Mouse (Mus musculus): ENCODE data around the gene Egfl7. TPM values are rescaled to one million over a fixed set of nuclear protein-coding genes. Genes with fewer than 3 reads are reported as not detected.

The Egfl7 gene
- polyA plus RNA-seq, 1 experiment from 2014 or later: 77.4 TPM

- no peaks in the 10 kb centered on the region for H3K9me3 ChIP-seq
- 0 out of 2 replicates have a peak, but pooled peaks have one; percentile 57 for ATAC-seq (ENCODE audit: insufficient number of reproducible peaks, insufficient read depth, low FRiP score, low TSS enrichment, low read depth)
- no peaks in the 10 kb centered on the region for H3K27me3 ChIP-seq
- H3K27ac ChIP-seq: peak overlapping the region; percentile 58
- WGBS: 29% methylated on average over 2 of the region's 2 CpGs
- no peaks in the 10 kb centered on the region for H3K36me3 ChIP-seq
- H3K9ac ChIP-seq (replicated peaks): no peak overlapping the region
- H3K4me1 ChIP-seq (replicated peaks): peaks cover 14% of the 10 kb centered on the region
- no peak overlapping the region for H3K4me3 ChIP-seq (replicated peaks)
- no peak overlapping the region for H3K4me2 ChIP-seq
These were observed 32.3 kb upstream of the Egfl7 start for GRCm38 (mm10) chr2:26547481-26547880.

- H3K4me3 ChIP-seq (replicated peaks): no peak overlapping the region
- no peaks in the 10 kb centered on the region for H3K36me3 ChIP-seq
- no peak for ATAC-seq (ENCODE audit: insufficient number of reproducible peaks, insufficient read depth, low FRiP score, low TSS enrichment, low read depth)
- H3K27me3 ChIP-seq: no peaks in the 10 kb centered on the region
- no peak overlapping the region for H3K4me2 ChIP-seq
- 85% methylated on average over 10 of the region's 10 CpGs for WGBS
- peaks cover 14% of the 10 kb centered on the region for H3K4me1 ChIP-seq (replicated peaks)
- no peak overlapping the region for H3K27ac ChIP-seq
- no peak overlapping the region for H3K9ac ChIP-seq (replicated peaks)
- no peaks in the 10 kb centered on the region for H3K9me3 ChIP-seq
These were observed 30.0 kb upstream of the Egfl7 start for GRCm38 (mm10) chr2:26549801-26550200.

- 71% methylated on average over 3 of the region's 3 CpGs for whole genome bisulfite sequencing
- H3K36me3 ChIP-seq: no peaks in the 10 kb centered on the region
- 0 out of 2 replicates have a peak overlapping the region, but pooled peaks have one; percentile 1 for H3K27ac ChIP-seq
- no peak overlapping the region for H3K9ac ChIP-seq (replicated peaks)
- H3K4me1 ChIP-seq (replicated peaks): peaks cover 14% of the 10 kb centered on the region
- H3K27me3 ChIP-seq: no peaks in the 10 kb centered on the region
- no peak overlapping the region for H3K4me3 ChIP-seq (replicated peaks)
- no peak overlapping the region for H3K4me2 ChIP-seq
- no peak for ATAC-seq (ENCODE audit: insufficient number of reproducible peaks, insufficient read depth, low FRiP score, low TSS enrichment, low read depth)
- H3K9me3 ChIP-seq: no peaks in the 10 kb centered on the region
These were observed 29.6 kb upstream of the Egfl7 start for GRCm38 (mm10) chr2:26550205-26550604.

- no peak for ATAC-seq (ENCODE audit: insufficient number of reproducible peaks, insufficient read depth, low FRiP score, low TSS enrichment, low read depth)
- Histone ChIP-seq H3K9me3 (no peaks in the 10 kb centered on the region), H3K27me3 (no peaks in the 10 kb centered on the region), H3K9ac (replicated peaks) (no peak overlapping the region), H3K36me3 (no peaks in the 10 kb centered on the region), H3K4me1 (replicated peaks) (peaks cover 14% of the 10 kb centered on the region), H3K4me3 (replicated peaks) (no peak overlapping the region), H3K27ac (peak overlapping the region; percentile 1; the same call in 1 of the 2 replicates), H3K4me2 (no peak overlapping the region)
- WGBS: 91% methylated on average over 3 of the region's 3 CpGs
These were observed 29.0 kb upstream of the Egfl7 start for GRCm38 (mm10) chr2:26550777-26551176.

GRCm38 (mm10) chr2:26551446-26551845 is 28.4 kb upstream of the Egfl7 start:
- Histone ChIP-seq H3K4me2 (no peak overlapping the region), H3K4me1 (replicated peaks) (peaks cover 14% of the 10 kb centered on the region), H3K27me3 (no peaks in the 10 kb centered on the region), H3K9ac (replicated peaks) (peak overlapping the region; percentile 24; the same call in 1 of the 2 replicates), H3K36me3 (no peaks in the 10 kb centered on the region), H3K27ac (peak overlapping the region; percentile 35; the same call in 1 of the 2 replicates), H3K4me3 (replicated peaks) (no peak overlapping the region), H3K9me3 (no peaks in the 10 kb centered on the region)
- whole genome bisulfite sequencing: 63% methylated on average over 8 of the region's 8 CpGs
- no peak for ATAC-seq (ENCODE audit: insufficient number of reproducible peaks, insufficient read depth, low FRiP score, low TSS enrichment, low read depth)

DNA sequence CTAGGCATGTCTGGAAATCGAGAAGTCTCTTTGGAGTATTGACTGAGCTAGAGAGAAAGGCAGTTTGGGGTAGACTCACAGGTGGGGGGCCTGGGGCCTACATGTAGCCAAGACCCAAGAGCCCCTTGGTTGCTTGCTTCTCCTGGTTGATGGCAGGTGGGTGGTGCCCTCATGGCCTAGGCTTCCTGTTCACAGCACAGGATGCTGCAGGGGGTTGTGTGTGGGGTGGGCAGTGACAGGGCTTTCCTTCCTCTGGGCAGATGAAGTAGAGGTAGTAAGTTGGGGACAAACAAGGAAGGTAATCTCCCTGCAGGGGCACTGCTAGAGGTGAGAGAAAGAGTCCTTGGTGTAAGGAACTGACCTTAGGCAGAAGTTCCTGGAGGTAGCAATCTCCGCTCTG is 27.7 kb upstream of the Egfl7 start:
- Histone ChIP-seq H3K4me2 (no peak overlapping the region), H3K4me1 (replicated peaks) (peaks cover 12% of the 10 kb centered on the region), H3K36me3 (no peaks in the 10 kb centered on the region), H3K9me3 (no peaks in the 10 kb centered on the region), H3K27ac (no peak overlapping the region), H3K4me3 (replicated peaks) (no peak overlapping the region), H3K27me3 (no peaks in the 10 kb centered on the region), H3K9ac (replicated peaks) (no peak overlapping the region)
- no peak for ATAC-seq (ENCODE audit: insufficient number of reproducible peaks, insufficient read depth, low FRiP score, low TSS enrichment, low read depth)
- 96% methylated on average over 2 of the region's 2 CpGs for WGBS

DNA sequence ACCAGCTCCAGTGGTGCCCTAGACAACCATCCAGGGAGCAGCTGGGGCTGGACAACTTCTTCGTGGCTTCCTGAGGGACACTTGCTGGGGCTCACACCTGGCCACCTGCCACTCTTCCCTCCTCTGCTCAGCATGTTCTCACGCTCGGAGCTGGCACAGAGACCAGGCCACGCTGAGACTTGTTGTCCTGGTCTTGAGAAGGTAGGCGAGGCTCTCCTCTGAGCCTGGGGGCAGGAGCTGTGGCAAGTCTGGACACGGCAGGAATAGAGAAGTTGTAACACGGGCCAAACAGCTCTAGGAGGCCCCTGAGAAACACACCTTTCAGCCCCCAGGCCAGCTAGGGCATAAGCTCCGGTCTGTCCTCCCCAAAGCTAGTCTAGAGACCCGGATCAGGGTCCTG is 25.9 kb upstream of the Egfl7 start:
- no peak for ATAC-seq (ENCODE audit: insufficient number of reproducible peaks, insufficient read depth, low FRiP score, low TSS enrichment, low read depth)
- WGBS: 69% methylated on average over 9 of the region's 9 CpGs
- H3K4me2 ChIP-seq: no peak overlapping the region

GRCm38 (mm10) chr2:26555076-26555475 is 24.7 kb upstream of the Egfl7 start:
- ATAC-seq (ENCODE audit: insufficient number of reproducible peaks, insufficient read depth, low FRiP score, low TSS enrichment, low read depth): no peak
- H3K9ac ChIP-seq (replicated peaks): no peak overlapping the region
- H3K4me2 ChIP-seq: no peak overlapping the region
- no peak overlapping the region for H3K4me3 ChIP-seq (replicated peaks)
- H3K4me1 ChIP-seq (replicated peaks): no peaks in the 10 kb centered on the region
- 82% methylated on average over 4 of the region's 4 CpGs for WGBS
- H3K36me3 ChIP-seq: no peaks in the 10 kb centered on the region
- H3K27ac ChIP-seq: no peak overlapping the region
- H3K27me3 ChIP-seq: no peaks in the 10 kb centered on the region
- H3K9me3 ChIP-seq: no peaks in the 10 kb centered on the region

More for the DNA sequence above, 25.9 kb upstream of the Egfl7 start:
- no peaks in the 10 kb centered on the region for H3K9me3 ChIP-seq
- no peak overlapping the region for H3K9ac ChIP-seq (replicated peaks)
- no peaks in the 10 kb centered on the region for H3K36me3 ChIP-seq
- H3K4me1 ChIP-seq (replicated peaks): no peaks in the 10 kb centered on the region
- H3K4me3 ChIP-seq (replicated peaks): no peak overlapping the region
- H3K27ac ChIP-seq: no peak overlapping the region
- H3K27me3 ChIP-seq: no peaks in the 10 kb centered on the region

DNA sequence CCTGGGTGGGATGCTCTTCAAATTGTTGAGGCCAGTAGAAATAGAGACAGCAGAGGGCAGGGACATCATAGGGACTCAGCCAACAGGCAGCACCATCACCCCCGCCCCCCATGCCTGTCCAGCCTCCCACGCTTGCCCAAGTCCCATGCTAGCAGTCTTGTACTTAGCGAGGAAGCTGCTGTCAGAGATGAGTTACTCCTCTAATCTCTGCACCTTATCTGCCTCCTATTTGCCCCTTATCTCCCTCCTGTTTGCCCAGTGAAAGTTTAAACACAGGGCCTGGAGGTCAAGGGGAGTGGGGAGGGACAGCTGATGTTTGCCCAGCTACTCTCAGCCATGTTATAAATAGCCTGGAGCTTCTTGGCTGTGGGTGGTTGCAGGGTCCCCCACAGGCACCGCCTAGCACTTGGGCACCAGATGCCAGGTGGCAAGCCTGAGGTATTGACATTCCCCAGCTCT is 23.2 kb upstream of the Egfl7 start:
- no peaks in the 10 kb centered on the region for H3K27me3 ChIP-seq
- H3K4me1 ChIP-seq (replicated peaks): 0 out of 2 replicates have a peak, but pooled peaks cover 2% of the 10 kb centered on the region
- H3K9me3 ChIP-seq: no peaks in the 10 kb centered on the region
- no peak for ATAC-seq (ENCODE audit: insufficient number of reproducible peaks, insufficient read depth, low FRiP score, low TSS enrichment, low read depth)
- no peak overlapping the region for H3K4me3 ChIP-seq (replicated peaks)
- no peaks in the 10 kb centered on the region for H3K36me3 ChIP-seq
- no peak overlapping the region for H3K27ac ChIP-seq
- 50% methylated on average over 4 of the region's 4 CpGs for WGBS
- no peak overlapping the region for H3K4me2 ChIP-seq
- H3K9ac ChIP-seq (replicated peaks): no peak overlapping the region

DNA sequence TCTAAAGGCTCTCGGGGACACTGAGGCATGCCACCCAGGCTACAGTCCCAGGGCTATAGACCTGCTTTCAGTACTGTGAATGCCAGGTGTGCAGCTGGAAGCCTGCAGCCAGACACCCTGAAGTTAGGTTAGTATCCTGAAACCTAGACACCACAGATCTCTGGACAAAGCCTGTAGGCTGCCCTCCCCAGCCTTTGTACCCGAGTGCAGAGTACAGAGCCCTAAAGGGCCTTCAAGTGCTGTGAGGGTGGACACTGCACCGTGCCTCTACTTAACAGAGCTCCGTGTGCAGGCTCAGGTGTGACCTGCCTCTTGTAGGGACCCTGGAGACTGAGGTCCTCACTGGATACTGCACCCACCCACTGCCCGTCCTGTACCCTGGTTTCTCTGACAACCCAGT is 19.3 kb upstream of the Egfl7 start:
- WGBS: 84% methylated on average over 5 of the region's 5 CpGs
- peaks cover 5% of the 10 kb centered on the region; the same call in 1 of the 2 replicates for H3K4me1 ChIP-seq (replicated peaks)
- no peak overlapping the region for H3K9ac ChIP-seq (replicated peaks)
- no peaks in the 10 kb centered on the region for H3K27me3 ChIP-seq
- H3K36me3 ChIP-seq: no peaks in the 10 kb centered on the region
- ATAC-seq (ENCODE audit: insufficient number of reproducible peaks, insufficient read depth, low FRiP score, low TSS enrichment, low read depth): no peak
- no peaks in the 10 kb centered on the region for H3K9me3 ChIP-seq
- H3K27ac ChIP-seq: no peak overlapping the region
- no peak overlapping the region for H3K4me3 ChIP-seq (replicated peaks)
- no peak overlapping the region for H3K4me2 ChIP-seq

- no peak overlapping the region for H3K9ac ChIP-seq (replicated peaks)
- no peaks in the 10 kb centered on the region for H3K36me3 ChIP-seq
- peak; percentile 78; the same call in 1 of the 2 replicates for ATAC-seq (ENCODE audit: insufficient number of reproducible peaks, insufficient read depth, low FRiP score, low TSS enrichment, low read depth)
- H3K4me2 ChIP-seq: no peak overlapping the region
- H3K9me3 ChIP-seq: no peaks in the 10 kb centered on the region
- no peaks in the 10 kb centered on the region for H3K27me3 ChIP-seq
- H3K4me3 ChIP-seq (replicated peaks): no peak overlapping the region
- WGBS: 37% methylated on average over 6 of the region's 6 CpGs
- peaks cover 5% of the 10 kb centered on the region for H3K4me1 ChIP-seq (replicated peaks)
- H3K27ac ChIP-seq: no peak overlapping the region
These were observed 18.3 kb upstream of the Egfl7 start for GRCm38 (mm10) chr2:26561351-26562016.

DNA sequence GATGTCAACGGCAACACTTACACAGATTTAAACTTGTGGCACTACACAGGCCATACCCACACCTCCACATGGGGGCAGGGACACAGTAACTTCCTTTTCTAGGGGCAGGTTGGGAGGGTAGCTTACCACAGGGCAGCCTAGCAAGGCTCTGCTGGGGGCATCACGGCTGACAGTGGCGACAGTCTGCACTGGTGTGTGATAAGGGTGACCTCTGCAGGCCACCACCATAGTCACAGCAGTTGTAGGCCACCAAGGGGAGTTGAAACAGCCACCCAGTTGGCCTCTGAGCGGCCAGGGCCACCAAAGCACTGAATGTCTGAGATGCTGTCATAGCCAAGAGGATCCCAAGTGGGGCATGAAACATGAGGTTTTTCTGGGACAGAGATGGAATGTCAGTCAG is 13.6 kb upstream of the Egfl7 start:
- no peaks in the 10 kb centered on the region for H3K36me3 ChIP-seq
- no peak overlapping the region for H3K4me3 ChIP-seq (replicated peaks)
- ATAC-seq (ENCODE audit: insufficient number of reproducible peaks, insufficient read depth, low FRiP score, low TSS enrichment, low read depth): no peak
- H3K4me2 ChIP-seq: no peak overlapping the region
- H3K27me3 ChIP-seq: no peaks in the 10 kb centered on the region
- no peak overlapping the region for H3K27ac ChIP-seq
- peaks cover 5% of the 10 kb centered on the region for H3K4me1 ChIP-seq (replicated peaks)
- WGBS: 19% methylated on average over 4 of the region's 4 CpGs
- no peak overlapping the region for H3K9ac ChIP-seq (replicated peaks)
- H3K9me3 ChIP-seq: no peaks in the 10 kb centered on the region
